Mouse (Mus musculus) intestine, embryonic 14.5 days (tissue): ENCODE data around the gene Tas1r1. TPM values are rescaled to one million over a fixed set of nuclear protein-coding genes. Genes with fewer than 3 reads are reported as not detected.

Experiments used
- ATAC-seq: fragments of 200-750 bp; cut with Nextera tagmentation; replicated peaks from 2 replicates; pipeline ENCODE4 v1.8.0; 2017; ENCODE audit warnings: low read depth, moderate number of reproducible peaks, moderate TSS enrichment, moderate library complexity; ENCODE audit not compliant: low FRiP score, low TSS enrichment
- DNase-seq: peaks from one replicate; pipeline ENCODE4 v3.0.0-alpha.2; 2018; ENCODE audit warnings: low spot score
- H3K27ac ChIP-seq: fragments of 300-500 bp; sonication (generic); 2 replicates; pipeline ENCODE4 v1.5.1; 2014; ENCODE audit warnings: low read depth, mild to moderate bottlenecking, control low read depth
- H3K27me3 ChIP-seq: fragments of 300-500 bp; sonication (generic); replicated peaks from 2 replicates; pipeline ENCODE4 v1.6.1; 2014; ENCODE audit warnings: low read length, control low read depth; ENCODE audit not compliant: control insufficient read depth, insufficient read depth
- H3K36me3 ChIP-seq: fragments of 300-500 bp; sonication (generic); 2 replicates; pipeline ENCODE4 v1.6.1; 2014; ENCODE audit warnings: low read length, control low read depth; ENCODE audit not compliant: control insufficient read depth, insufficient read depth
- H3K4me1 ChIP-seq: fragments of 300-500 bp; sonication (generic); replicated peaks from 2 replicates; pipeline ENCODE4 v1.6.1; 2014; ENCODE audit warnings: low read length, control low read depth, mixed read lengths; ENCODE audit not compliant: control insufficient read depth, insufficient read depth
- H3K4me2 ChIP-seq: fragments of 300-500 bp; sonication (generic); 2 replicates; pipeline ENCODE4 v1.6.1; 2014; ENCODE audit warnings: low read length
- H3K4me3 ChIP-seq: fragments of 300-500 bp; sonication (generic); 2 replicates; pipeline ENCODE4 v1.5.1; 2014; ENCODE audit warnings: low read depth, low read length, control low read depth, mixed read lengths
- H3K9ac ChIP-seq: fragments of 300-500 bp; sonication (generic); 2 replicates; pipeline ENCODE4 v1.6.1; 2014; ENCODE audit warnings: mild to moderate bottlenecking, low read length
- H3K9me3 ChIP-seq: fragments of 300-500 bp; sonication (generic); 2 replicates; pipeline ENCODE4 v1.6.1; 2016; ENCODE audit warnings: low read length, control low read depth; ENCODE audit not compliant: control insufficient read depth
- WGBS: fragments of 180-500 bp; shearing (Covaris S2); extraction: QIAGEN DNeasy Blood & Tissue Kit; methylation state at CpG from one replicate; pipeline ENCODE4 v1.1.7; 2014; 5-methylcytosine and 5-hydroxymethylcytosine counted together
- polyA plus RNA-seq: library from polyadenylated mRNA; unstranded; fragments of >200 nt; fragmentation: Nextera tagmentation; extraction: Ambion mirVana; gene quantifications from 2 replicates; pipeline ENCODE4 v1.2.1, GENCODE M21; 2014

Gene Tas1r1
- polyA plus RNA-seq, 1 experiment from 2014 or later: 0.14 TPM

DNA sequence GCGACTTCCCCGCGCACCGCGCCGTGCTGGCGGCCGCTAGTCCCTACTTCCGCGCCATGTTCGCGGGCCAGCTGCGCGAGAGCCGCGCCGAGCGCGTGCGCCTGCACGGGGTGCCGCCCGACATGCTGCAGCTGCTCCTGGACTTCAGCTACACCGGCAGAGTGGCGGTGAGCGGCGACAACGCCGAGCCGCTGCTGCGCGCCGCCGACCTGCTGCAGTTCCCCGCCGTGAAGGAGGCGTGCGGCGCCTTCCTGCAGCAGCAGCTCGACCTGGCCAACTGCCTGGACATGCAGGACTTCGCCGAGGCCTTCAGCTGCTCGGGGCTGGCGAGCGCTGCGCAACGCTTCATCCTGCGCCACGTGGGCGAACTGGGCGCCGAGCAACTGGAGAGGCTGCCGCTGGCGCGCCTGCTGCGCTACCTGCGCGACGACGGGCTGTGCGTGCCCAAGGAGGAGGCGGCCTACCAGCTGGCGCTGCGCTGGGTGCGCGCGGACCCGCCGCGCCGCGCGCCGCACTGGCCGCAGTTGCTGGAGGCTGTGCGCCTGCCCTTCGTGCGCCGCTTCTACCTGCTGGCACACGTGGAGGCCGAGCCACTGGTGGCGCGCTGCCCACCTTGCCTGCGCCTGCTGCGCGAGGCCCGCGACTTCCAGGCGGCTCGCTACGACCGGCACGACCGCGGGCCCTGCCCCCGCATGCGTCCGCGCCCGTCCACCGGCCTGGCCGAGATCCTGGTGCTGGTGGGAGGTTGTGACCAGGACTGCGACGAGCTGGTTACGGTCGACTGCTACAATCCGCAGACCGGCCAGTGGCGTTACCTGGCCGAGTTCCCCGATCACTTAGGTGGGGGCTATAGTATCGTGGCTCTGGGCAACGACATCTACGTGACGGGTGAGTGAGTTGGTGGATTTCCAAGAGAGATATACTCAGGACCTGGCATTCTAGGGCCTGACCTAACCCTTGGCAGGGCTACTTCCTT, 29.0 kb downstream of the Tas1r1 start:
- H3K36me3 ChIP-seq: peaks cover 23% of the 10 kb centered on the region
- peaks cover 33% of the 10 kb centered on the region for H3K4me1 ChIP-seq
- peak overlapping the region; percentile 85 for H3K27ac ChIP-seq
- WGBS: under 1% methylated on average over 115 of the region's 115 CpGs
- peak overlapping the region; percentile 90 for H3K4me2 ChIP-seq
- peak overlapping the region; percentile 66 for H3K9ac ChIP-seq
- H3K4me3 ChIP-seq: peak overlapping the region; percentile 82
- DNase-seq: peak; percentile 64
- no peaks in the 10 kb centered on the region for H3K27me3 ChIP-seq
- H3K9me3 ChIP-seq: no peaks in the 10 kb centered on the region
- ATAC-seq: peak; percentile 81

DNA sequence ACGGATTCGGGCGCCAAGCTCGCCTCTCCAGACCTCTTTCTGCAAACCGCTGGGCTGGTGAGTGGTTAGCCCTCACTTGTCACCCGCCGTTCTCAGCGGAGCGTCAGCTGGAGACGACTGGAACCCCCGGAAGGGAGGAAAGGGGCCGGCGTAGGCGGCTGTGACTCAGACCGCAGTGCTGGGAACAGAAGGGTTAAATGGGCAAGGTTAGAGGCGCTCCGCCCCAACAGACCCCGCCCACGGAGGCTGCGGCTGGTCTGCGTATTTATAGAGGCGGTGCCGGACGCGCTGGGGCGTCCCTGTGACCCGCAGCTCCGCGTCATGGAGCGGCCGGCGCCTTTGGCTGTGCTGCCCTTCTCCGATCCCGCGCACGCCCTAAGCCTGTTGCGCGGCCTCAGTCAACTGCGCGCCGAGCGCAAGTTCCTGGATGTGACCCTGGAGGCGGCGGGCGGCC, 29.7 kb downstream of the Tas1r1 start, which contains the start of gene Klhl21:
Gene Klhl21, plus strand, starts transcription at position 182 of the 454 bp plus-strand sequence.
- no peaks in the 10 kb centered on the region for H3K27me3 ChIP-seq
- WGBS: under 1% methylated on average over 45 of the region's 45 CpGs
- peak within 1 kb of the TSS; percentile 66 for H3K9ac ChIP-seq
- peak within 1 kb of the TSS; percentile 85 for H3K27ac ChIP-seq
- H3K4me2 ChIP-seq: peak within 1 kb of the TSS; percentile 90
- peak; percentile 89 for ATAC-seq
- peaks cover 16% of the 10 kb centered on the region; the same call in 1 of the 2 replicates for H3K36me3 ChIP-seq
- peak; percentile 96 for DNase-seq
- peaks cover 33% of the 10 kb centered on the region for H3K4me1 ChIP-seq
- H3K9me3 ChIP-seq: no peaks in the 10 kb centered on the region
- peak within 1 kb of the TSS; percentile 82 for H3K4me3 ChIP-seq

DNA sequence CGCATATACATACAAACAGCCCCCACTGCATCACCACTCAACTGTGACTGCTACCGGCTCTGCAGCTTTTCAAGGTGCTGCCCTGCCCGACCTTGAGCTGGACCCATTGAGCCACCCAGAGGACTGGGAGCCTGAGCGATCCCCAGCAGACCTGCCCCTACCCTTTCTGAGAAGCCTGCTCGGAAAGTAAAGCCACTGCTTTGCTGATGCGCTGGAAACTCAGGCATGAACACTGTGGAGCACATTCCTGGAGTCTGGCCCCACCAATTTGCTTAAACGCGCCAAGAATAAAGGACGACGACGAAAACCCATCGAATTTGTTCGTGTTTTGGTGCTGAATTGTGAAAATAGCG, 30.2 kb downstream of the Tas1r1 start:
- DNase-seq (no peak), ATAC-seq (no peak)
- H3K9ac ChIP-seq: peak overlapping the region; percentile 66
- no peaks in the 10 kb centered on the region for H3K27me3 ChIP-seq
- peaks cover 33% of the 10 kb centered on the region for H3K4me1 ChIP-seq
- no peaks in the 10 kb centered on the region for H3K9me3 ChIP-seq
- peak overlapping the region; percentile 85 for H3K27ac ChIP-seq
- H3K4me2 ChIP-seq: peak overlapping the region; percentile 90
- under 1% methylated on average over 14 of the region's 14 CpGs for WGBS
- peak overlapping the region; percentile 82 for H3K4me3 ChIP-seq
- 0 out of 2 replicates have a peak, but pooled peaks cover 12% of the 10 kb centered on the region for H3K36me3 ChIP-seq

DNA sequence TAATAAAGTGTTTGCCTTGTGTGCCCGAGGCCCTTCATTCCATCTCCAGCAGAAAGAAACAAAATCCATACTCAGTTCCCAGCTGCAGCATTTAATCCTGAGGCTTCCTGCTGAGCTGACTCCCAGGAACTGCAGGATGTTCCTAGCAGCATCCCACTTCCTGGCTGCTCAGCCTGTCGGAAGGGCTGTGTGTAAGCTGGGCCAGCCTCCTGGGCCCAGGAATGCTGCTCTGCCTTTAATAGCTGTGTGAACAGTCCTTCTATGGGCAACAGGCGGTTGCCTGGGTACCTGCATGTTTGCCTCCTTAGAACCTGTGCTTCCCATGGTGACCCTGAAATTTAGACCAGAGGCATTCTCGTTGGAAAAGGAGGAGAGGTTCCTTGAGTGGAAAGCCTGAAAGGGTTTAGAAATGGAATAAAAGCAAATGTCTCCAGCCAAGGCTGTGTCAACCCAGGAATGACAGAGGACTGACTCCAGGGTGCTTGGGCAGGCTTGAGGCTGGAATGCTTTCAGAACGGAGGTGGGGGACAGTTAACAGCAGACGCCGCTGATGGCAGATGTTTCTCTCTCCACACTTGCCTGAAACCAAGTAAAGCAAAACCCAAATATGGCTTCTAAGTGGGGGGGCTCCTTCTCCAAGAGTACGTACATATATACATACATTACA, 30.8 kb downstream of the Tas1r1 start:
- WGBS: 6% methylated on average over 8 of the region's 8 CpGs
- Histone ChIP-seq H3K9ac (peak overlapping the region; percentile 66; the same call in 1 of the 2 replicates), H3K9me3 (no peaks in the 10 kb centered on the region), H3K4me2 (peak overlapping the region; percentile 90), H3K4me1 (peaks cover 33% of the 10 kb centered on the region), H3K36me3 (0 out of 2 replicates have a peak, but pooled peaks cover 7% of the 10 kb centered on the region), H3K4me3 (peak overlapping the region; percentile 82), H3K27ac (peak overlapping the region; percentile 85), H3K27me3 (no peaks in the 10 kb centered on the region)
- DNase-seq: peak; percentile 69
- 0 out of 2 replicates have a peak, but pooled peaks have one; percentile 20 for ATAC-seq

DNA sequence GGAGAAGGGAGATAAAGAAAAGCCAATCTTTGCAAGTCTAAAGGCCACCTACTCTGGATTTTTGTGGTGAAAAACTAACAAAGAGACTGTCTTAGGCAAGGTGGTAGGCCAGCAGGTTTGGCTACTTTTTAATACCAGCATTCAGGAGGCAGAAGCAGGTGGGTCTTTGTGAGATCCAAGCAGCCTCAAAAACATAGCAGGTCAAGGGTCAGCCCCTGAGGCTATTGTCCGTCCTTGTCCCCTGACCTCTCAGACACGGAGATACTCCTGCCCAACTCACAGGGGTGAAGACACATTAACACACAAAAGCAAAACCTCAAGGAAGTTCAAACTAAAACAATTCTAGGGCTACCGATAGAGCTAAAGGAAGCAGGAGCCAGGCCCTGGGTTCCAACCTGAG, 31.6 kb downstream of the Tas1r1 start:
- H3K4me2 ChIP-seq: no peak overlapping the region
- H3K4me1 ChIP-seq: peaks cover 33% of the 10 kb centered on the region
- peak overlapping the region; percentile 85 for H3K27ac ChIP-seq
- ATAC-seq (no peak), DNase-seq (no peak)
- H3K4me3 ChIP-seq: no peak overlapping the region
- H3K27me3 ChIP-seq: no peaks in the 10 kb centered on the region
- H3K9me3 ChIP-seq: no peaks in the 10 kb centered on the region
- H3K36me3 ChIP-seq: no peaks in the 10 kb centered on the region
- WGBS: 39% methylated on average over 3 of the region's 3 CpGs
- H3K9ac ChIP-seq: no peak overlapping the region

DNA sequence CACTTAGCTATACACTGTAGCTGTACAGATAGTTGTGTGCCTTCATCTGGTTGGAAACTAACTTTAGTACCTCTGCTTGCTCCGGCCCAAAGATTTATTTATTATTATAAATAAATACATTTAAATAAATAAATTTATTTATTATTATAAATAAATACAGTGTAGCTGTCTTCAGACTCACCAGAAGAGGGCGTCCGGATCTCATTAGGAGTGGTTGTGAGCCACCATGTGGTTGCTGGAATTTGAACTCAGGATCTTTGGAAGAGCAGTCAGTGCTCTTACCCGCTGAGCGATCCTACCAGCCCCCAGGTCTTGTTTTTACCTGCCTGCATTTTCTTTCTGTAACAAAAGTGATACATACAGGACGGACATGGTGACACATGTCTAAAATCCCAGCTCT, 32.2 kb downstream of the Tas1r1 start:
- Histone ChIP-seq H3K36me3 (no peaks in the 10 kb centered on the region), H3K4me1 (peaks cover 27% of the 10 kb centered on the region), H3K27ac (no peak overlapping the region), H3K27me3 (no peaks in the 10 kb centered on the region), H3K4me2 (no peak overlapping the region), H3K9ac (no peak overlapping the region), H3K9me3 (no peaks in the 10 kb centered on the region), H3K4me3 (no peak overlapping the region)
- DNase-seq: no peak
- WGBS: 81% methylated on average over 6 of the region's 6 CpGs
- no peak for ATAC-seq

DNA sequence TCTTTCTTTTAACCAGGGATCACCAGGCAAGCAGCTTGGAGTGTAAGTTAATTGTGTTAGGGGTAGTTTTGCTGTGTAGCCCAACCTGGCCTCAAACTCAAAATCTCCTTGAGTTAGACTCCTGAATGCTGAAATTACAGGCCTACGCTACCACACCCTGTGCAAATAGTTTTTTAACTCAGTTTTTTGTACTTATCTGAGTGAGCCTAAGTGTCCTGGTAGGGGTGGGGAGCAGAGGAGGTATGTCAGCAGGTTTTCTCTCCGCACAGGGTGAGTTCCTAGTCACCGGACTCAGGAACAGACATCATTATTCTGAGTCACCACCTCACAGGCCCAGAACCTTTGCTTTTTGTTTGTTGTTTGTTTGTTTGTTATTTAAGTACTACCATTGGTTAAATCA, 36.3 kb downstream of the Tas1r1 start:
- H3K27me3 ChIP-seq: no peaks in the 10 kb centered on the region

DNA sequence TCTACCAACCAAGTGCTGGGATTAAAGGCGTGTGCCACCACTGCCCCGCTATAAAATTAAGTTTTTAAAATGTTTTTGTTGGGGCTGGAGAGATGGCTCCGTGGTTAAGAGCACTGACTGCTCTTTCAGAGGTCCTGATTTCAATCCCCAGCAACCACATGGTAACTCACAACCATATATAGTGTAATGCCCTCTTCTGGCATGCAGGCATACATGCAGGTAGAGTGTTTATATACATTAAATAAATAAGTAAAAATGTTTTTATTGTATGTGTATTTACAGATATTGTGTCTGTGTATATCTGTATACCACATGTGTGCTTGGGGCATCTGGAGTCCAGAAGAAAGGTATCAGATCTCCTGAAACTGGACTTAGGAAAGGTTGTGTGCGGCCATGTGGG, 37.0 kb downstream of the Tas1r1 start:
- WGBS: 70% methylated on average over 4 of the region's 4 CpGs
- no peak overlapping the region for H3K4me3 ChIP-seq
- H3K9me3 ChIP-seq: no peaks in the 10 kb centered on the region
- no peaks in the 10 kb centered on the region for H3K36me3 ChIP-seq
- H3K9ac ChIP-seq: no peak overlapping the region
- DNase-seq (no peak), ATAC-seq (no peak)
- H3K4me1 ChIP-seq: peaks cover 7% of the 10 kb centered on the region; the same call in 1 of the 2 replicates
- H3K27ac ChIP-seq: no peak overlapping the region
- H3K4me2 ChIP-seq: no peak overlapping the region
- H3K27me3 ChIP-seq: no peaks in the 10 kb centered on the region

More for the DNA sequence above, 36.3 kb downstream of the Tas1r1 start:
- Histone ChIP-seq H3K27ac (no peak overlapping the region), H3K9ac (no peak overlapping the region), H3K4me3 (no peak overlapping the region), H3K36me3 (no peaks in the 10 kb centered on the region), H3K4me2 (no peak overlapping the region), H3K9me3 (no peaks in the 10 kb centered on the region), H3K4me1 (peaks cover 9% of the 10 kb centered on the region)
- DNase-seq (no peak), ATAC-seq (no peak)
- 89% methylated on average over 3 of the region's 3 CpGs for WGBS
